8 mouse cellular contexts compared by ENCODE assay signal in the genomic region with DNA sequence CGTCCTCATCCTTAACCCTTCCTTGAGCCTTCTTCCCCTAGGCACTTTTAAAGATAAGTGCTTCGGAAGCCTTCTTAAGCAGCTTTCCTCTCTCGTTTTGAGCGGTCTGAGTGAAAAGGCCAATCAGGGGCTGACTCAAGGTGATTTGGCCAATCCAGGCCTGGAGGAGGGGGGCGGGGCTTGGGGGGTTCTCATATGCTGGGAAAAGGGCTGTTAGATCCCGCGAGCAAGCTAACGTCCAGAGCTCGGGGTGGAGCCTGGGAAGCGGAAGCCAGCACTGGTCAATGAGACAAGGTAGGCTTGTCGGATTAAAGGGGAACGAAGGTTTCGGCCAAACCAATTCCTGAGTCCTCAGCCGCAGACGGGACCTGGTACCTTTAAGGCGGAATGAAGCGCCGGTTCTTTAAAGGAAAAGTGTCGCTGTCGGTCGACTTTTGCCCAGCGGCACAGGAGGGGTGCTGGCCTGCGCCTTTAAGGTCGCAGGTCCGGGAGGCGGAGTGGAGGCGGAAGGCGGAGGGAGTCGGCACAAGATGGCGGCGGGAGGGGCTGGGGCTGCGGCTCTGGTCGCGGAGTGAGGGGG. TPM values are rescaled to one million over a fixed set of nuclear protein-coding genes. Genes with fewer than 3 reads are reported as not detected.
A peak's percentile ranks its signal among the peaks of the same experiment; 100 is the strongest.
DNase-seq lines count a peak whose midpoint lies in the region; ATAC-seq lines count a peak whose summit lies in the region.

A gene (plus strand): TSS at position 229 of the 580 bp plus-strand sequence.
A gene (plus strand): TSS at position 234 of the 580 bp plus-strand sequence.

- ATAC-seq in CD4-positive, CD25-positive, alpha-beta regulatory T cell, adult 4 months, result peak; percentile 70
- peak; percentile 89 for ATAC-seq in heart, embryonic 14.5 days (ENCODE audit: insufficient number of reproducible peaks, insufficient read depth, low FRiP score, low read depth)
- ATAC-seq in liver, embryonic 13.5 days (ENCODE audit: low read depth), result peak; percentile 86
- peak; percentile 92 for ATAC-seq in stomach, embryonic 16.5 days (ENCODE audit: insufficient read depth, low FRiP score)

- DNase-seq in c-Kit-negative CD71-positive TER-119-positive erythroid progenitor cells, embryonic 14.5 days (ENCODE audit: low read depth, low spot score), result peak; percentile 93
- DNase-seq in fibroblast of lung, adult 2 months (ENCODE audit: low read depth), result peak; percentile 98
- DNase-seq in kidney, postnatal 14 days, result peak; percentile 97
- peak; percentile 90 for DNase-seq in liver, embryonic 13.5 days
- DNase-seq in neural tube, embryonic 10.5 days (ENCODE audit: extremely low spot score, low spot score), result peak; percentile 95

- H3K27ac ChIP-seq in heart, embryonic 14.5 days (replicated peaks in 1 of 2; ENCODE audit: control insufficient read depth in 1 of 2, insufficient read depth in 1 of 2, low read depth in 2 of 2, low read length in 2 of 2), result peak within 1 kb of the TSS; percentile 54 to 83; a peak in 3 of 4 replicates
- H3K27ac ChIP-seq in liver, embryonic 13.5 days, result peak within 1 kb of the TSS; percentile 82
- H3K27ac ChIP-seq in stomach, embryonic 16.5 days (ENCODE audit: low read length), result peak within 1 kb of the TSS; percentile 83

- peak within 1 kb of the TSS; percentile 63 to 66 for H3K4me3 ChIP-seq in heart, embryonic 14.5 days (ENCODE audit: control insufficient read depth in 1 of 2, insufficient read depth in 1 of 2, low read depth in 1 of 2, low read length in 2 of 2)
- peak within 1 kb of the TSS; percentile 90 for H3K4me3 ChIP-seq in liver, embryonic 13.5 days (replicated peaks)
- peak within 1 kb of the TSS; percentile 64 for H3K4me3 ChIP-seq in stomach, embryonic 16.5 days (replicated peaks; ENCODE audit: low read length)

- H3K36me3 ChIP-seq in heart, embryonic 14.5 days (ENCODE audit: control insufficient read depth, insufficient read depth, low read length), result peaks cover 56% of the 10 kb centered on the region
- H3K36me3 ChIP-seq in liver, embryonic 13.5 days, result peaks cover 63% of the 10 kb centered on the region
- peaks cover 27% of the 10 kb centered on the region for H3K36me3 ChIP-seq in stomach, embryonic 16.5 days (ENCODE audit: control insufficient read depth, insufficient read depth, low read length)

- H3K4me1 ChIP-seq in heart, embryonic 14.5 days (ENCODE audit: control insufficient read depth in 2 of 2, insufficient read depth in 2 of 2, low read length in 2 of 2), result peaks cover 13 to 23% of the 10 kb centered on the region in 2 experiments
- peaks cover 72% of the 10 kb centered on the region for H3K4me1 ChIP-seq in liver, embryonic 13.5 days (replicated peaks)
- H3K4me1 ChIP-seq in stomach, embryonic 16.5 days (ENCODE audit: control insufficient read depth, insufficient read depth, low read length), result peaks cover 23% of the 10 kb centered on the region

- H3K4me2 ChIP-seq in heart, embryonic 14.5 days (ENCODE audit: low read length), result peak within 1 kb of the TSS; percentile 75
- H3K4me2 ChIP-seq in liver, embryonic 13.5 days, result peak within 1 kb of the TSS; percentile 81
- peak within 1 kb of the TSS; percentile 73 for H3K4me2 ChIP-seq in stomach, embryonic 16.5 days (ENCODE audit: low read depth, low read length)

- no peaks in the 10 kb centered on the region for H3K27me3 ChIP-seq in heart, embryonic 14.5 days (ENCODE audit: control insufficient read depth, insufficient read depth, low read length)
- no peaks in the 10 kb centered on the region for H3K27me3 ChIP-seq in liver, embryonic 13.5 days
- H3K27me3 ChIP-seq in stomach, embryonic 16.5 days (ENCODE audit: control insufficient read depth, insufficient read depth, low read length), result no peaks in the 10 kb centered on the region

- WGBS in heart, embryonic 14.5 days, result under 1% methylated on average over 32 of the region's 34 CpGs
- WGBS in liver, embryonic 13.5 days (ENCODE audit: insufficient replicate concordance), result under 1% methylated on average over 34 of the region's 34 CpGs
- under 1% methylated on average over 34 of the region's 34 CpGs for WGBS in stomach, embryonic 16.5 days

- H3K9me3 ChIP-seq in heart, embryonic 14.5 days (ENCODE audit: control insufficient read depth, low read length), result no peaks in the 10 kb centered on the region
- peaks cover 19% of the 10 kb centered on the region for H3K9me3 ChIP-seq in liver, embryonic 13.5 days (replicated peaks)
- no peaks in the 10 kb centered on the region for H3K9me3 ChIP-seq in stomach, embryonic 16.5 days (replicated peaks; ENCODE audit: control insufficient read depth, low read length)

- peak within 1 kb of the TSS; percentile 75 for H3K9ac ChIP-seq in heart, embryonic 14.5 days (ENCODE audit: low read length)
- peak within 1 kb of the TSS; percentile 76 for H3K9ac ChIP-seq in liver, embryonic 13.5 days
- peak within 1 kb of the TSS; percentile 76 for H3K9ac ChIP-seq in stomach, embryonic 16.5 days (ENCODE audit: low read length)

RNA-seq across cellular contexts. Expression of the first gene that starts in this region (rescaled TPM):
- polyA plus RNA-seq in CD4-positive, CD25-positive, alpha-beta regulatory T cell, adult 4 months (2017; shearing (Covaris generic)), result 100 to 1,000 TPM; 348 to 555 TPM
- 44.9 and 47.1 TPM in 2 replicates for polyA plus RNA-seq in heart, embryonic 14.5 days (2014; fragmentation: Nextera tagmentation; extraction: Ambion mirVana)
- polyA plus RNA-seq in liver, embryonic 13.5 days (2015; fragmentation: Nextera tagmentation; extraction: Ambion mirVana), result 27.6 and 30.5 TPM in 2 replicates
- 58.4 and 68.7 TPM in 2 replicates for polyA plus RNA-seq in stomach, embryonic 16.5 days (2015; fragmentation: Nextera tagmentation; extraction: Ambion mirVana)

RNA-seq across cellular contexts. Expression of the second gene that starts in this region (rescaled TPM):
- 1 to 10 TPM; 3.6 to 3.8 TPM for polyA plus RNA-seq in CD4-positive, CD25-positive, alpha-beta regulatory T cell, adult 4 months (2017; shearing (Covaris generic))
- 4.5 and 8.9 TPM in 2 replicates for polyA plus RNA-seq in heart, embryonic 14.5 days (2014; fragmentation: Nextera tagmentation; extraction: Ambion mirVana)
- polyA plus RNA-seq in liver, embryonic 13.5 days (2015; fragmentation: Nextera tagmentation; extraction: Ambion mirVana), result 10.1 and 10.7 TPM in 2 replicates
- 11.4 and 12.5 TPM in 2 replicates for polyA plus RNA-seq in stomach, embryonic 16.5 days (2015; fragmentation: Nextera tagmentation; extraction: Ambion mirVana)

Comparison
In these comparisons a context has a peak if more than half of its experiments do, and no peak if none do; other contexts are left out.
1. Peak in every context shown above with its lines: DNase-seq, ATAC-seq, H3K4me3 ChIP-seq and H3K27ac ChIP-seq.